In genomic region chr3:21816968-21817858, GRCm38 (mm10) we compare ENCODE assay signal across 8 mouse cellular contexts.
DNase-seq lines count a peak whose midpoint lies in the region; ATAC-seq and TF ChIP-seq lines count a peak whose summit lies in the region.

No protein-coding gene starts in this region.

- H3K9me3 ChIP-seq in heart, embryonic 11.5 days (replicated peaks; ENCODE audit: control insufficient read depth, low read length), result no peaks in the 10 kb centered on the region

- no peak overlapping the region for H3K4me3 ChIP-seq in heart, adult 2 months
- H3K4me3 ChIP-seq in heart, embryonic 11.5 days (ENCODE audit: low read depth, low read length), result no peak overlapping the region

- peak; percentile 41 to 65 for DNase-seq in heart, adult 2 months
- DNase-seq in retina, postnatal 1 day, result peak; percentile 17
- DNase-seq in retina, embryonic 14.5 days (ENCODE audit: low spot score), result no peak
- DNase-seq in heart, postnatal 14 days, result peak; percentile 63 to 67
- peak; percentile 56 for DNase-seq in skeletal muscle tissue, adult 2 months (ENCODE audit: low read depth, low spot score)
- DNase-seq in MN1 (ENCODE audit: low spot score), result no peak

- ATAC-seq in heart, embryonic 11.5 days (replicated peaks; ENCODE audit: insufficient number of reproducible peaks, low FRiP score, low TSS enrichment), result no peak
- no peak for ATAC-seq in cerebellum, adult (ENCODE audit: insufficient number of reproducible peaks, low FRiP score, low TSS enrichment)

- H3K36me3 ChIP-seq in heart, adult 2 months (ENCODE audit: control insufficient read depth, insufficient read depth, low read length), result peaks cover 4% of the 10 kb centered on the region
- no peaks in the 10 kb centered on the region for H3K36me3 ChIP-seq in heart, embryonic 11.5 days (ENCODE audit: control insufficient read depth, insufficient read depth, low read length)

- no peaks in the 10 kb centered on the region for H3K79me2 ChIP-seq in heart, adult 2 months (replicated peaks; ENCODE audit: control insufficient read depth, insufficient read depth, low read length)

- no peaks in the 10 kb centered on the region for H3K27me3 ChIP-seq in heart, adult 2 months (ENCODE audit: control insufficient read depth, insufficient read depth, low read length)
- no peaks in the 10 kb centered on the region for H3K27me3 ChIP-seq in heart, embryonic 11.5 days (ENCODE audit: control insufficient read depth, insufficient read depth, low read length)

- no peak overlapping the region for H3K9ac ChIP-seq in heart, adult 2 months (ENCODE audit: low read depth, low read length)
- H3K9ac ChIP-seq in heart, embryonic 11.5 days (ENCODE audit: low read depth, low read length), result no peak overlapping the region

- no peak overlapping the region for H3K4me2 ChIP-seq in heart, embryonic 11.5 days

- TF ChIP-seq CTCF in heart, adult 2 months (IDR thresholded peaks at IDR 0.05), result no peak

- intact Hi-C loops in heart, adult 2 months (cut with DNase I), result loop anchor here (10.0 kb wide), 1 partner anchor 328 kb away; no protein-coding TSS in a partner anchor
- intact Hi-C loops in heart, postnatal 14 days (cut with DNase I), result loop anchor here (5.0 kb wide), 1 partner anchor 55 kb away; no protein-coding TSS in a partner anchor

- no peak for TF ChIP-seq POLR2A in heart, adult 2 months (IDR thresholded peaks at IDR 0.05; ENCODE audit: insufficient read depth, low read depth, low read length)

- no peak for TF ChIP-seq EP300 in heart, adult 2 months (IDR thresholded peaks at IDR 0.05; ENCODE audit: insufficient read depth, low read depth, low read length)

- 52% methylated on average over 4 of the region's 4 CpGs for WGBS in heart, adult 2 months
- 76% methylated on average over 4 of the region's 4 CpGs for whole genome bisulfite sequencing in heart, embryonic 11.5 days (ENCODE audit: insufficient replicate concordance)

- no peak overlapping the region for H3K27ac ChIP-seq in heart, adult 2 months
- no peak overlapping the region for H3K27ac ChIP-seq in heart, embryonic 11.5 days (ENCODE audit: low read depth, low read length)

- H3K4me1 ChIP-seq in heart, adult 2 months (ENCODE audit: control insufficient read depth, insufficient read depth, low read length), result peaks cover 3% of the 10 kb centered on the region
- H3K4me1 ChIP-seq in heart, embryonic 11.5 days (ENCODE audit: control insufficient read depth, insufficient read depth, low read length), result peaks cover 10% of the 10 kb centered on the region

Comparison
In these comparisons a context has a peak if more than half of its experiments do, and no peak if none do; other contexts are left out.
1. DNase-seq: peak in heart, adult 2 months (2 of 2), retina, postnatal 1 day (single experiment), heart, postnatal 14 days (2 of 2) and skeletal muscle tissue, adult 2 months (single experiment); none in retina, embryonic 14.5 days (single experiment) and MN1 (single experiment).